Mouse (Mus musculus) C2C12 (cell line): Measurements from ENCODE around the gene Gm9513.

Source experiments
- CTCF ChIP-seq: IDR thresholded peaks from one replicate; pipeline ENCODE4 v1.5.1; 2011; ENCODE audit not compliant: control insufficient read depth, insufficient read depth, insufficient read length
- USF1 ChIP-seq: IDR thresholded peaks from one replicate; pipeline ENCODE4 v1.6.1; 2011; ENCODE audit warnings: low read depth, mild to moderate bottlenecking, control low read depth, moderate library complexity

- TF ChIP-seq CTCF (no peak), USF1 (no peak)
Observed at GRCm38 (mm10) chr9:36494501-36495220, 19.2 kb downstream of the Gm9513 start.
